Mouse (Mus musculus) brain, embryonic 14.5 days (tissue): Measurements from ENCODE around the gene Zscan12.

ENCODE experiments used
- CTCF ChIP-seq: fragments of 200-500 bp; IDR thresholded peaks from 2 replicates; pipeline ENCODE4 v1.5.1; 2012; ENCODE audit warnings: inconsistent platforms, mild to moderate bottlenecking, moderate library complexity, borderline replicate concordance; ENCODE audit not compliant: insufficient read depth, insufficient read length; ENCODE audit errors: extremely low read depth
- POLR2A ChIP-seq: fragments of 200-500 bp; IDR thresholded peaks from 2 replicates; pipeline ENCODE4 v1.6.1; 2012; ENCODE audit warnings: mild to moderate bottlenecking, inconsistent platforms, borderline replicate concordance; ENCODE audit not compliant: poor library complexity, insufficient read depth, insufficient read length, severe bottlenecking; ENCODE audit errors: extremely low read depth

- TF ChIP-seq CTCF: no peak
- TF ChIP-seq POLR2A: no peak
These were observed 52.6 kb downstream of the Zscan12 start for GRCm38 (mm10) chr13:21415266-21415665.
